In genomic region chr1:98062074-98062473, GRCm38 (mm10) we compare ENCODE assay signal across 22 mouse cellular contexts. TPM values are rescaled to one million over a fixed set of nuclear protein-coding genes. Genes with fewer than 3 reads are reported as not detected.
DNase-seq lines count a peak whose midpoint lies in the region; ATAC-seq and TF ChIP-seq lines count a peak whose summit lies in the region.
"Had no signal": no experiment of that assay in that cellular context is flagged by ENCODE, and none has a peak within 500 bp of the region (broad histone marks: within the 10 kb centered on the region; RNA-seq: fewer than 3 reads in every experiment).

No protein-coding gene starts in this region.

- no peaks in the 10 kb centered on the region for H3K27me3 ChIP-seq in lung, embryonic 14.5 days (ENCODE audit: insufficient read depth, low read length)
- no peaks in the 10 kb centered on the region for H3K27me3 ChIP-seq in intestine, embryonic 16.5 days (replicated peaks; ENCODE audit: control insufficient read depth, insufficient read depth, low read length)
- H3K27me3 ChIP-seq: embryonic facial prominence, embryonic 12.5 days; forebrain, embryonic 15.5 days; heart, embryonic 13.5 days; hindbrain, embryonic 12.5 days had no signal

- H3K4me2 ChIP-seq in lung, embryonic 14.5 days = no peak overlapping the region
- no peak overlapping the region for H3K4me2 ChIP-seq in intestine, embryonic 16.5 days (ENCODE audit: low read depth, low read length)
- H3K4me2 ChIP-seq: embryonic facial prominence, embryonic 12.5 days; forebrain, embryonic 15.5 days; heart, embryonic 13.5 days; hindbrain, embryonic 12.5 days had no signal

- H3K9me3 ChIP-seq in lung, embryonic 14.5 days (ENCODE audit: low read depth, low read length) = no peaks in the 10 kb centered on the region
- no peaks in the 10 kb centered on the region for H3K9me3 ChIP-seq in intestine, embryonic 16.5 days (ENCODE audit: control insufficient read depth, low read length)
- H3K9me3 ChIP-seq: embryonic facial prominence, embryonic 12.5 days; forebrain, embryonic 15.5 days; heart, embryonic 13.5 days; hindbrain, embryonic 12.5 days had no signal

- 12% methylated on average over 2 of the region's 2 CpGs for WGBS in lung, embryonic 14.5 days
- 18% methylated on average over 2 of the region's 2 CpGs for WGBS in intestine, embryonic 16.5 days

- no peak overlapping the region for H3K9ac ChIP-seq in lung, embryonic 14.5 days
- H3K9ac ChIP-seq in intestine, embryonic 16.5 days (ENCODE audit: low read depth, low read length) = no peak overlapping the region
- H3K9ac ChIP-seq: embryonic facial prominence, embryonic 12.5 days; forebrain, embryonic 15.5 days; heart, embryonic 13.5 days; hindbrain, embryonic 12.5 days had no signal

- peak; percentile 81 for ATAC-seq in lung, embryonic 14.5 days (ENCODE audit: insufficient read depth)
- ATAC-seq in intestine, embryonic 16.5 days = peak; percentile 60; the same call in 1 of the 2 replicates
- ATAC-seq: CD4-positive, CD25-positive, alpha-beta regulatory T cell, adult 4 months; forebrain, embryonic 15.5 days; hindbrain, embryonic 16.5 days; inflammation-experienced regulatory T-cells, adult 6 months had no signal

- H3K4me3 ChIP-seq in lung, embryonic 14.5 days (ENCODE audit: low read depth, low read length) = no peak overlapping the region
- no peak overlapping the region for H3K4me3 ChIP-seq in intestine, embryonic 16.5 days (ENCODE audit: low read length)
- H3K4me3 ChIP-seq: embryonic facial prominence, embryonic 12.5 days; forebrain, embryonic 15.5 days; heart, embryonic 13.5 days; hindbrain, embryonic 12.5 days had no signal

- peak; percentile 73 for DNase-seq in lung, embryonic 14.5 days
- DNase-seq in lung, postnatal 14 days = no peak
- DNase-seq in 416B (ENCODE audit: low read depth) (peak; percentile 43), NIH3T3 (ENCODE audit: low read depth) (peak; percentile 25)
- no peak for DNase-seq in spleen, postnatal 10 days (ENCODE audit: low spot score in 2 of 2)
- no peak for DNase-seq in cerebellum, adult 9-10 months
- DNase-seq: adrenal gland, postnatal 10 days; B cell, adult 2 months; cerebellum, adult 18-20 months; cerebellum, postnatal 10 days; embryo, embryonic 11 days; gastrocnemius, postnatal 10 days; heart, postnatal 36 days had no signal

- no peaks in the 10 kb centered on the region for H3K36me3 ChIP-seq in lung, embryonic 14.5 days (ENCODE audit: insufficient read depth)
- H3K36me3 ChIP-seq in intestine, embryonic 16.5 days (ENCODE audit: control insufficient read depth, insufficient read depth, low read length) = no peaks in the 10 kb centered on the region
- H3K36me3 ChIP-seq: embryonic facial prominence, embryonic 12.5 days; forebrain, embryonic 15.5 days; G1E; heart, embryonic 13.5 days; hindbrain, embryonic 12.5 days had no signal

- 0 out of 2 replicates have a peak overlapping the region, but pooled peaks have one; percentile 9 for H3K27ac ChIP-seq in lung, embryonic 14.5 days (ENCODE audit: low read depth)
- no peak overlapping the region for H3K27ac ChIP-seq in intestine, embryonic 16.5 days (ENCODE audit: low read length)
- H3K27ac ChIP-seq: embryonic facial prominence, embryonic 12.5 days; forebrain, embryonic 15.5 days; heart, embryonic 13.5 days; hindbrain, embryonic 12.5 days had no signal

- 0 out of 2 replicates have a peak, but pooled peaks cover 5% of the 10 kb centered on the region for H3K4me1 ChIP-seq in lung, embryonic 14.5 days (ENCODE audit: insufficient read depth)
- H3K4me1 ChIP-seq in intestine, embryonic 16.5 days (ENCODE audit: control insufficient read depth, insufficient read depth, low read length) = 0 out of 2 replicates have a peak, but pooled peaks cover 5% of the 10 kb centered on the region
- H3K4me1 ChIP-seq: embryonic facial prominence, embryonic 12.5 days; forebrain, embryonic 15.5 days had no signal

- no peak for TF ChIP-seq CTCF in lung, embryonic 14.5 days (IDR thresholded peaks at IDR 0.05; ENCODE audit: low read depth)

RNA-seq across cellular contexts. Expression of gene Pam, which starts 33.4 kb away (rescaled TPM):
- polyA plus RNA-seq in lung, embryonic 14.5 days (2014; fragmentation: Nextera tagmentation; extraction: Ambion mirVana) = 41.5 and 50.1 TPM in 2 replicates
- 30.7 and 38.5 TPM in 2 replicates for polyA plus RNA-seq in intestine, embryonic 16.5 days (2015; fragmentation: Nextera tagmentation; extraction: Ambion mirVana)
- polyA plus RNA-seq: G1E had no signal

Comparison
In these comparisons a context has a peak if more than half of its experiments do, and no peak if none do; other contexts are left out.
1. DNase-seq: peak in lung, embryonic 14.5 days (single experiment), 416B (single experiment) and NIH3T3 (single experiment); none in lung, postnatal 14 days (single experiment), spleen, postnatal 10 days (0 of 2) and cerebellum, adult 9-10 months (single experiment).